Mouse (Mus musculus): Measurements from ENCODE around the gene Doc2b. TPM values are rescaled to one million over a fixed set of nuclear protein-coding genes. Genes with fewer than 3 reads are reported as not detected.
A peak's percentile ranks its signal among the peaks of the same experiment; 100 is the strongest.
"Not testable (repeated sequence)": the region's sequence is repeated elsewhere in the genome, so short reads cannot be mapped to it uniquely, and the experiment has no call there.

The Doc2b gene
- polyA plus RNA-seq, 1 experiment from 2014 or later: 2.8 TPM

DNA sequence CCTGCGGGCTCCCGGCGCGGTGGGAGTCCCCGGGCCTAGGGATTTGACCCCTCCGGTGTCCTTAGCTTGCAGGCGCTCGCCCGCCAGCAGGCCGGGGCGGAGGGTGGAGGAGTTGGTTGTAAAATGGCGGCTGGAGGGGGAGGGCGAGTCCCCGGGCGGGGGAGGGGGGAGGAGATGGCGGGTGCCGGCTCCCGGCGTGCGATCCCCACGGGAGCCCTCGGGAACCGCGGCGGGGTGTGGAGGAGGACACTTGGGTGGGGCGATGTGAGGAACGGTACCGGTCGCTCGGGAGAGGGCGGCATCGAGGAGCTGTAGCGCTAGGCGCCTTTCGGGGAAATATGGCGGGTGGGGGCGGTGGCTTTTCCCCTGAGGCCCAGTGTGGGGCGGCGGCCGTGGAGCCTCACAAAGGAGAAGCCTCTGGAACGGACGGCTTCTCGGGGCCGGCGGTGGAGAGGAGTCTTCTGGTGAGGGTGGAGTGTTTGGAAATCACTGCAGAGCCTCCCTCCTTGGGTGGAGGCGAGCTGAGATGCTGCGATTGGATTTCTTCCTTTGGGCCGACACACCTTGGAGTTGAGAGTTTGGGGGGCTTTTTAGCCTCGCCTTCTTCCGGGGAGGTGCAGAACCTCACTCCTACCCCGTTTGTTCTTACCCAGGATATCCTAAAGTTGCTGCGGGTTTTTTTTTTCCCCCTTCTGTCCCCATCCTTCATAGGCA lies 62.5 kb downstream of the Doc2b start:
- WGBS: 0% methylated on average over 50 of the region's 52 CpGs

DNA sequence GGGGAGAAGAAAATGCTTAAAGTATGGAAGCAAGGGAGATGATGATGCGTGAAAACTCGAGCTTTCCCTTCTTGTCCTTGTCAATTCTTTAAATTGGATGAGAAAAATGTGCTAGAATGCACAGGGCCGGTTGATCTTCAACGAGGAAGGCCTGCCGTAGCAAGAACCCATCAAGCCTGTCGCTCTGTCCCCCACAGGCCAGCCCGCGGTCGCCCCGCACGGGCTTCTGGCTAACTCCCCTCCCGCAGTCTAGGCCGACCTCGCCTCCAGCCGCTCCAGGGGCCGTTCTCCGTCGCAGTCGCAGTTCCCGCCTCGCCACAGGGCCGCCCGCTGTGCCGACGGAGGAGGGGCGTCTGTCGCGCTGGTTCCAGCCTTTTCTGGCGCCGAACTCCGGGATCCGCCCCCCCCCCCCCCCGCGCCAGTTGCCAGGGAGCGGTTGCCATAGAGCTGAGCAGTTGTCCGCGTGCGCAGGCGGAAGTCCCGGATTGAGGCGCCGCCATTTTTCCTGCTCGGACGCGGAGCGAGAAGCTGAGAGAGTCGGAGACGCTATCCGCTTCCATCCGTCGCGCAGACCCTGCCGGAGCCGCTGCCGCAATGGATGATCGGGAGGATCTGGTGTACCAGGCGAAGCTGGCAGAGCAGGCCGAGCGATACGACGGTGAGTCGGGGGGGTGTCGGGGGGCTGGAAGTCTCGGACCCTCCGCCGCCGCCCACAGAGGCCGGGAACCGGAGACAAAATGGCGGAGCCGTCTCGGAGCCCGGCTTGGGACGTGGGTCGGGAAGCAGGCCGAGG lies 63.2 kb downstream of the Doc2b start, which contains the start of gene Ywhae:
Gene Ywhae (plus strand): TSS at position 436 of the 793 bp plus-strand sequence.
- no peaks in the 10 kb centered on the region for H3K27me3 ChIP-seq (replicated peaks)
- peak within 1 kb of the TSS; percentile 85 for H3K4me3 ChIP-seq (replicated peaks)
- no peaks in the 10 kb centered on the region for H3K9me3 ChIP-seq (replicated peaks)
- peak within 1 kb of the TSS; percentile 99 for H3K9ac ChIP-seq (replicated peaks)
- H3K4me2 ChIP-seq: peak within 1 kb of the TSS; percentile 74
- WGBS: under 1% methylated on average over 74 of the region's 76 CpGs
- peak within 1 kb of the TSS; percentile 99 for H3K27ac ChIP-seq (replicated peaks)
- H3K36me3 ChIP-seq: no peaks in the 10 kb centered on the region
- peak; percentile 94 for ATAC-seq (ENCODE audit: low FRiP score)
- peaks cover 39% of the 10 kb centered on the region for H3K4me1 ChIP-seq

More for the DNA sequence above, 62.5 kb downstream of the Doc2b start:
- Histone ChIP-seq H3K9ac (replicated peaks) (peak overlapping the region; percentile 99), H3K9me3 (replicated peaks) (no peaks in the 10 kb centered on the region), H3K4me2 (peak overlapping the region; percentile 74), H3K4me3 (replicated peaks) (peak overlapping the region; percentile 85), H3K36me3 (no peaks in the 10 kb centered on the region), H3K27ac (replicated peaks) (peak overlapping the region; percentile 99), H3K4me1 (peaks cover 47% of the 10 kb centered on the region), H3K27me3 (replicated peaks) (no peaks in the 10 kb centered on the region)
- peak; percentile 75 for ATAC-seq (ENCODE audit: low FRiP score)

GRCm38 (mm10) chr11:75727659-75728058 lies 68.2 kb downstream of the Doc2b start:
- H3K4me3 ChIP-seq (replicated peaks); H3K36me3 ChIP-seq; H3K4me2 ChIP-seq; ATAC-seq (ENCODE audit: low FRiP score); H3K9ac ChIP-seq (replicated peaks); H3K27ac ChIP-seq (replicated peaks); H3K9me3 ChIP-seq (replicated peaks); H3K27me3 ChIP-seq (replicated peaks): not testable (repeated sequence)
- 90% methylated on average over 6 of the region's 6 CpGs for WGBS
- H3K4me1 ChIP-seq: peaks cover 12% of the 10 kb centered on the region

- no peak overlapping the region for H3K27ac ChIP-seq (replicated peaks)
- H3K4me1 ChIP-seq: peaks cover 10% of the 10 kb centered on the region
- 75% methylated on average over 2 of the region's 2 CpGs for WGBS
- no peak overlapping the region for H3K4me2 ChIP-seq
- ATAC-seq (ENCODE audit: low FRiP score): no peak
- no peaks in the 10 kb centered on the region for H3K27me3 ChIP-seq (replicated peaks)
- H3K4me3 ChIP-seq (replicated peaks): no peak overlapping the region
- H3K36me3 ChIP-seq: no peaks in the 10 kb centered on the region
- no peak overlapping the region for H3K9ac ChIP-seq (replicated peaks)
- H3K9me3 ChIP-seq (replicated peaks): no peaks in the 10 kb centered on the region
These were observed 68.7 kb downstream of the Doc2b start for GRCm38 (mm10) chr11:75727168-75727567.

DNA sequence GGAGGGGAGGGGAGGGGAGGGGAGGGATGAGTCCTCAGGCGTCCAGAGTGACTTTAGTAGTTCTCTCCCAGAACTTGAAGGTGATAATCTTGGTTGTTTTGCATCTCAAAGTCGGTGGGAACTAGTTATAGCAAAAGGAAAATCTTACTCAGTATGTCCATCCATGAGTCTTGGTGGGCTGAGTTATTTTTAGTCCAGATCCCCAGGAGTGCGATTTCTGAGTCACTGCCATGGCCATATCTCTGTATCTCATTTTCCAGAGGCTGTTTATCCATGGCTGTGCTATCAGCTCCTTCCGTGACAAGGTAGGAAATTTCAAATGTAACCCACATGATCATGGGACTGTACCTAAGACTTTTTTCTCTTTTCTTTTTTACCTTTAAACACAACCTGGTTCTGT lies 73.5 kb downstream of the Doc2b start:
- no peak overlapping the region for H3K4me2 ChIP-seq
- H3K4me3 ChIP-seq (replicated peaks): no peak overlapping the region
- 63% methylated on average over 4 of the region's 4 CpGs for WGBS
- 0 out of 2 replicates have a peak, but pooled peaks cover 5% of the 10 kb centered on the region for H3K9me3 ChIP-seq (replicated peaks)
- no peaks in the 10 kb centered on the region for H3K36me3 ChIP-seq
- no peaks in the 10 kb centered on the region for H3K4me1 ChIP-seq
- ATAC-seq (ENCODE audit: low FRiP score): no peak
- H3K27me3 ChIP-seq (replicated peaks): no peaks in the 10 kb centered on the region
- no peak overlapping the region for H3K27ac ChIP-seq (replicated peaks)
- no peak overlapping the region for H3K9ac ChIP-seq (replicated peaks)

Other genes starting within 250 kb of the Doc2b start
- 113 and 117 TPM in 2 replicates for gene Pitpna, start 208.0 kb downstream of the Doc2b start, polyA plus RNA-seq (2015; fragmentation: Nextera tagmentation; extraction: Ambion mirVana)
- gene Inpp5k, start 165.1 kb downstream of the Doc2b start, polyA plus RNA-seq (2015; fragmentation: Nextera tagmentation; extraction: Ambion mirVana): 39.0 and 39.7 TPM in 2 replicates
- 12.4 and 22.0 TPM in 2 replicates for gene Myo1c, start 145.5 kb downstream of the Doc2b start, polyA plus RNA-seq (2015; fragmentation: Nextera tagmentation; extraction: Ambion mirVana)
- 102 and 107 TPM in 2 replicates for gene Crk, start 116.8 kb downstream of the Doc2b start, polyA plus RNA-seq (2015; fragmentation: Nextera tagmentation; extraction: Ambion mirVana)
- gene Ywhae, start 63.2 kb downstream of the Doc2b start, polyA plus RNA-seq (2015; fragmentation: Nextera tagmentation; extraction: Ambion mirVana): 1,285 and 1,371 TPM in 2 replicates
- 2.3 and 3.1 TPM in 2 replicates for gene Rph3al, start 142.4 kb upstream of the Doc2b start, polyA plus RNA-seq (2015; fragmentation: Nextera tagmentation; extraction: Ambion mirVana)
- gene 1700016K19Rik, start 203.9 kb upstream of the Doc2b start, polyA plus RNA-seq (2015; fragmentation: Nextera tagmentation; extraction: Ambion mirVana): 2.9 and 3.3 TPM in 2 replicates
- 12.6 and 19.1 TPM in 2 replicates for gene Rflnb, start 231.7 kb upstream of the Doc2b start, polyA plus RNA-seq (2015; fragmentation: Nextera tagmentation; extraction: Ambion mirVana)